Mouse (Mus musculus): ENCODE results near the gene Atg101.

Atg101 gene

DNA sequence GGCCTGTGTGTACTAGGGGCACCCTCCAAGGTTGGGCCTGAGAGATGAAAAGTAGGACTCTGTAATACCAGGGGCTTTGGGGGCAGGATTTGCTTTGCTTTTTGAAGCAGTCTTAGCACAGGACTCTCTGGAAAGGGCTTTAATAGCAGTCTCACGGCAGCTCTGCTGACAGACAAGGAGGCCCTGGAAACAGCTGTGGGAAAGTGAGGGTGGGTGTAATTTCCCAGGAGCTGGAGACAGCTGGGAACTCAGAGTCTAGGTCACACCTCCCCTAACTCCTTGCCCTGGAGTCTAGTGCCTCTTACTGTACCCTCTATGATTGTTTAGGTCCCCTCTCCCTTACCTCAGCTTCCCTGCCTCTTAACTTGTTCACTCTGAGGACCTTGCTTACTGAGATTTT is 49.1 kb downstream of the Atg101 start:
- intact Hi-C loops (cut with DNase I): no loop called here

DNA sequence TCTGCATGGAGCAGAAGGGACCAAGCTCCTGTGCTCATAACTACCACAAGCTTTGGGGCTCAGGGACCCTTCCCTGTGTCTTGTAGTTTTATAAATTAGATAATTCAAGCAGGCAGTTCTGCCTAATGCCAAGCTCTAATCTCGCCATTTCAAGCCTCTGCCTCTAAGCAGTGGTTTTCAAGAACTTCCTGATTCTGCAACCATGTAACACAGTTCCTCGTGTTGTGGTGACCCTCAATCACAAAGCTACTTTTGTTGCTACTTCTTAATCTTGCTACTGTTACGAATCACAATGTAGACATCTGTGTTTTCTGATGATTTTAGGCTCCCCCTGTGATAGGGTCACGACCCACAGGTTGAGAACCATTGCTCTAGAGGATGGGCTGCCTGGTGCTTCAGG is 49.6 kb downstream of the Atg101 start:
- intact Hi-C loops (cut with DNase I): no loop called here

DNA sequence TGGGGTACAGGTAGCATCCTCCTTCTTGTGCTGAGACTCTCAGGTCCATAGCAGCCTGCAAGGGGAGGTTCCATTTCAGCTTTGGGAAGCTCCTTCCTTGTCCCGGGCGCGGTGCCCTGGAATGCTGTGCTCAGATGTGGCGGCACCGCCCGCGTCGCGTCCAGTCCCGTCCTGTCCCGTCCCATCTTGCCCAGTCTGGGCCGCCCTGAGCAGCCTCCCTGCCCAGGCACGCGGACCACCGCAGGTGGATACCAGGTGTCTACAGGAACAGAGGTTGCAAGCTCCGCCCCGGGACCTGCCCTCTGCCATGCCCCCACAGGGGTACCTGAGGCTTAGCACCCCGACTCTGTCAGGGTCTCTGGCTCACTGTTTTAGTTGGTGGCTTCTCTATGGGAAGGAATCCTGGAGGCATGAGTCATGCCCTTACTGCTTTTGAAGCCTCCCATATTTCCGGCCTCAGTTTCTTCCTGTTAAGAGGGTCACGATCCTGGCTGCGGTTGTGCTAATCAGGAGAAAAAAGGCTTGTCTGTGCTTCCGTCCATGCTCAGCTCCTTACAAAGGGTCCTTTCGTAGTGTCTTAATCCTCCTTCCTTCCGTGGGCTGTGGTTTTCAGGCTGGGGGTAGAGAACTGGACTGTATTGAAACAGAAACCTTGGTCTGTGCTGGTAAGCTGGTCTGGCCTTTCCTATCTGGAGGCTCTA is 52.6 kb downstream of the Atg101 start:
- intact Hi-C loops (cut with DNase I): loop anchor here (5.0 kb wide), 3 partner anchors 436 to 731 kb away; no protein-coding TSS in a partner anchor

DNA sequence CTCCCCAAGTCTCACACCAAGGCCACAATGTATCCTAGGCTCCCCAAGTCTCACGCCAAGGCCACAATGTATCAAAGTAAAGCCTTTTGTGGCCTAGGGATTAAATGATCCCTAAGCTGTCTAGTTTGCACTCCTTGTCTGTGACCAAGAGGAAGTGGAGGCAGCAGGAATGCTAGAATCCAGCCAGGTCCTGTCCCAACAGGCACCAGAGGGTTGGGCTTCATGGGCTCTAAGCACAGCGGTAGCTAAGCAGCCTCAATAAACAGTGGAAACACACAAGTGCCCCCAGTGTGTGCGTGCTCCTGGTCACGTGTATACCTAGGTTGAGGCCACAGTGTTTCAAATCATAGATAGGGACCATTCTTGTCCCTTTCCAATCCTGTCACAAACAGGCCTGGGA is 54.3 kb downstream of the Atg101 start:
- intact Hi-C loops (cut with DNase I): loop anchor here (2.0 to 5.0 kb wide), 4 partner anchors 434 to 729 kb away; no protein-coding TSS in a partner anchor

DNA sequence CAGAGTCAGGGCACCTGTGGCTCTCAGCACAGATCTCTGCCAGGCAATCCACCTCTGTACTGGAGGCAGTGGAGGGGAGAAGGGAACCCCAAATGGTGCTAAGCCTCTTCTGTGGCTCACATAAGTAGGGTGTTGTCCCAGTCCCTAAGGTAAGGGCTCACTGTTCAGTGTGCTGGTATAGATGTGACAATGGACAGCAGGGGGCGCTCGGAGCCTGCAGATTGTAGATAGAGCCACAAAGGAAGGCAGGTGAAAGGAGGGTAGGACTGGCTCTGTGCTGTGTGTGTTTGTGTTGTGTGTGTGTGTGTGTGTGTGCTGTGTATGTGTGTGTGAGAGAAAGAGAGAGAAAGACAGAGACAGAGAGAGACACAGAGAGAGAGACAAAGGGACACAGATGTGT is 55.5 kb downstream of the Atg101 start:
- intact Hi-C loops (cut with DNase I): loop anchor here (2.0 to 5.0 kb wide), 4 partner anchors 433 to 728 kb away; no protein-coding TSS in a partner anchor

Data from adrenal gland (tissue).